Mouse (Mus musculus) thymus, adult 2 months (tissue): ENCODE data around the gene Tbx4.

ENCODE experiments used
- CTCF ChIP-seq: fragments of 200-500 bp; IDR thresholded peaks from 2 replicates; pipeline ENCODE4 v1.5.1; 2012; ENCODE audit warnings: mild to moderate bottlenecking, control low read depth, low read length, moderate library complexity, borderline replicate concordance; ENCODE audit not compliant: control insufficient read depth, poor library complexity, insufficient read depth; ENCODE audit errors: extremely low read depth
- POLR2A ChIP-seq: fragments of 200-500 bp; IDR thresholded peaks from 2 replicates; pipeline ENCODE4 v1.6.1; 2012; ENCODE audit warnings: mild to moderate bottlenecking, low read length, control low read depth, moderate library complexity; ENCODE audit not compliant: control insufficient read depth, poor library complexity, insufficient read depth; ENCODE audit errors: extremely low read depth

- TF ChIP-seq CTCF, result no peak
- no peak for TF ChIP-seq POLR2A
Measured at GRCm38 (mm10) chr11:85956950-85957778, 70.9 kb downstream of the Tbx4 start.
